Mouse (Mus musculus) cortical plate, adult 2 months (tissue): Measurements from ENCODE around the gene Caskin2. TPM values are rescaled to one million over a fixed set of nuclear protein-coding genes. Genes with fewer than 3 reads are reported as not detected.
"Not testable (repeated sequence)": the region's sequence is repeated elsewhere in the genome, so short reads cannot be mapped to it uniquely, and the experiment has no call there.

Experiments used
- H3K27ac ChIP-seq: fragments of 200-500 bp; 2 replicates; pipeline ENCODE4 v1.5.1; 2012; ENCODE audit warnings: low read length, control low read depth, inconsistent platforms; ENCODE audit not compliant: insufficient read depth
- H3K4me1 ChIP-seq: fragments of 200-500 bp; 2 replicates; pipeline ENCODE4 v1.6.1; 2011; ENCODE audit warnings: low read length; ENCODE audit not compliant: control insufficient read depth, insufficient read depth
- H3K4me3 ChIP-seq: fragments of 200-500 bp; 2 replicates; pipeline ENCODE4 v1.5.1; 2011; ENCODE audit warnings: mild to moderate bottlenecking, low read length, control low read depth; ENCODE audit not compliant: insufficient read depth
- CTCF ChIP-seq: fragments of 200-500 bp; IDR thresholded peaks from 2 replicates; pipeline ENCODE4 v1.5.1; 2011; ENCODE audit warnings: mild to moderate bottlenecking, control low read depth, low read length; ENCODE audit not compliant: insufficient read depth; ENCODE audit errors: extremely low read depth
- POLR2A ChIP-seq: fragments of 200-500 bp; IDR thresholded peaks from 2 replicates; pipeline ENCODE4 v1.6.1; 2011; ENCODE audit warnings: mild to moderate bottlenecking, low read length, control low read depth; ENCODE audit not compliant: insufficient read depth; ENCODE audit errors: extremely low read depth
- polyA plus RNA-seq: library from polyadenylated mRNA; depleted of rRNA; stranded (reverse); fragments of >200 nt; gene quantifications from 2 replicates; pipeline ENCODE4 v1.2.3, GENCODE M21; 2012

Caskin2 gene
- polyA plus RNA-seq, 1 experiment = 24.1 TPM

DNA sequence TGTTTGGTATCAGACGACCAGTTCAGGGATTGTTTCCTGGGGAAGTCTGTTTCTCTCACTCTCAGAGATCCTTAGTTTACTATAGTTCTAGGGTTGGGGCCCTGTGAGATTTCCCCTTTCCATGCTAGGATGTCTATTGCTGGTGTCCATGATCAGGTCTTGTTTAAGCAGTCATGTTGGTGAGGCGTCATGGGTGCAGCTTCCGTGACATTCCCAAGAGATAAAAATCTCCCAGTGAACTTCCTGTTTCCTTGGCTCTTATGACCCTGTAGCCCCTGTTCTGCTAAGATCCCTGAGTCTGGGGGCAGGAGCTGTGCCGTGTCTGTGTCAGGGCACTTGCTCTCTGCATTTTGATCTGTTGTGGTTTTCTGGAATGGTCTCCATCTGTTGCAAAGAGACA lies 38.8 kb downstream of the Caskin2 start:
- no peak overlapping the region for H3K4me3 ChIP-seq
- H3K27ac ChIP-seq = no peak overlapping the region
- TF ChIP-seq POLR2A = no peak
- TF ChIP-seq CTCF = no peak
- no peaks in the 10 kb centered on the region; the same call in 1 of the 2 replicates for H3K4me1 ChIP-seq

GRCm38 (mm10) chr11:115768896-115769295 lies 44.5 kb downstream of the Caskin2 start:
- TF ChIP-seq POLR2A (no peak), CTCF (no peak)
- H3K4me3 ChIP-seq = no peak overlapping the region
- H3K27ac ChIP-seq = no peak overlapping the region
- peaks cover 3% of the 10 kb centered on the region; the same call in 1 of the 2 replicates for H3K4me1 ChIP-seq

GRCm38 (mm10) chr11:115766981-115767380 lies 46.5 kb downstream of the Caskin2 start:
- TF ChIP-seq POLR2A (no peak), CTCF (no peak)
- Histone ChIP-seq H3K4me1 (peaks cover 3% of the 10 kb centered on the region; the same call in 1 of the 2 replicates), H3K27ac (no peak overlapping the region), H3K4me3 (no peak overlapping the region)

DNA sequence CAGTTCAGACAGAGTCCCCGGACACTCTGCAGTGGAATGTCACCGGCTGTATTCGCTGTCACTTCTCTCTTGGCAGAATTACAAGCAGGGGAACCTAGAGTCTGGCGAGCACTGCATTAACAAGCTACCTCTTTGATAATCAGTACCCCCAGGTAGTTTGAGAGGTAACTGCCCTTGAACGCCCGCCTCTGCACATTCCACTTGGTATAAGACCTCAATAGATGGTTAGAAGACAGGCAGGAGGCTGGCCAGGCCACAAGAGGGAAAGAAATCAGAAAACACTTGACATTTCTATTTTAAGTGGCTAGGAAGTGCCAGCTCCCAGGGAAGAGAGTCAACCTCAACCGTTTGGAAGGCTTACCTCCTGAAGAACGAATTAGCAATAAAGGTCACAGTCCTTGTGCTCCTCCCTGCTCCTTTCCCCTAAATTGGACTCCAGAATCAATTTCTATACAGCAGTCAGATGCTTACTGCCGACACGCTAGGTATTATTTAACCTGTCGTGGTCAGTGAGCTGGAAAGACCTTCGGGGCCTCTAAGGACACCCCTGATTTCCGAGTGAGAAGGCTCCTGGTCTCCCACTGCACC lies 47.0 kb downstream of the Caskin2 start:
- Histone ChIP-seq H3K4me3 (peak overlapping the region; percentile 70), H3K4me1 (peaks cover 3% of the 10 kb centered on the region; the same call in 1 of the 2 replicates), H3K27ac (0 out of 2 replicates have a peak overlapping the region, but pooled peaks have one; percentile 63)
- TF ChIP-seq POLR2A (no peak), CTCF (no peak)

DNA sequence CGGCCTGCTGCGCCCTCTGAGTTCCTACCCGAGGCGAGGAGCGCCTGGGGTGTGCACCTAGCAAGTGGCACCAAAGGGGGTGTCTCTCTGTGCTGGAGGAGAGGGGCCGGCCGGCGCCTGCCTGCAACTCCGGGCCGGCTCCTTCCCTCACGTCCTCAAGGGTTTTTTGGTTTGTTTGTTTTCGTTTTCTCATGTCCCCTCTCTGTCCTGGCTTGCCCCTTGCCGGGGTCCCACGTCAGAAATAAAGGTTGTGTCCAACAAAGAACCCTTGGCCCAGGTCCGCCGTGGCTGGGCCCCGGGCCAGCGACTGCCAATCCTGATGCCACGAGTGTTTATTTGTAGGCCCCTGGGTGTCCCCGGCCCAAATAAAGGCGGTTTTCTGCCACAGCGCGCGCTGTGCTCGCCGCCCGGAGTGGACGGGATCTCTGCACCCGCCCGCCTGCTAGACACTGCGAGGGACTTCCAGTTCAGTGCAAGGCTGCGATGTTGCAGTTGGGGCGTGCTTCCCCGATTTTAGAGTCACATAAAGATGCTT lies 47.8 kb downstream of the Caskin2 start:
- no peak for TF ChIP-seq POLR2A
- Histone ChIP-seq H3K4me1 (peaks cover 3% of the 10 kb centered on the region; the same call in 1 of the 2 replicates), H3K4me3 (peak overlapping the region; percentile 70), H3K27ac (peak overlapping the region; percentile 63)

- Histone ChIP-seq H3K4me1 (peaks cover 3% of the 10 kb centered on the region; the same call in 1 of the 2 replicates), H3K27ac (peak within 1 kb of the TSS; percentile 63), H3K4me3 (peak within 1 kb of the TSS; percentile 70)
- TF ChIP-seq CTCF (no peak), POLR2A (0 out of 2 replicates have a peak, but pooled peaks have one; percentile 61)
These were observed 48.3 kb downstream of the Caskin2 start, which contains the start of gene Tmem94 for GRCm38 (mm10) chr11:115765103-115765606. Tmem94 (plus strand) TSS chr11:115765433.

- Histone ChIP-seq H3K4me1 (peaks cover 3% of the 10 kb centered on the region; the same call in 1 of the 2 replicates), H3K27ac (no peak overlapping the region), H3K4me3 (no peak overlapping the region)
- TF ChIP-seq POLR2A = no peak
- no peak for TF ChIP-seq CTCF
These were observed 48.7 kb downstream of the Caskin2 start for GRCm38 (mm10) chr11:115764698-115765097.

DNA sequence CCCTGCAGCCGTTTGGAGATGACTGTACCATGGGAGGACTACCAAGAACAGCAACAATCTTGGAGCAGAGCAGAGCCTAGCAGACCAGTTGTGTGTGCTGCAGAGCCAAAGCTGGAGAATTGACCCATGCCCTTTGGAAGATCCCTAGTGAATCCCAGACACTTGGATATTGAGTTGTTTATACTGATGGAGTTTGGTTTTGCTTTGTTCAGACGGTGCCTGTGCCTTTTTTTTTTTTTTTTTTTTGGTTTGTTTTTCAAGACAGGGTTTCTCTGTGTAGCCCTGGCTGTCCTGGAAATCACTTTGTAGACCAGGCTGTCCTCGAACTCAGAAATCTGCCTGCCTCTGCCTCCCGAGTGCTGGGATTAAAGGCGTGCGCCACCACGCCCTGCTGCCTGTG lies 51.3 kb downstream of the Caskin2 start:
- not testable (repeated sequence) for H3K4me1 ChIP-seq, H3K27ac ChIP-seq, H3K4me3 ChIP-seq

GRCm38 (mm10) chr11:115753485-115753884 lies 60.0 kb downstream of the Caskin2 start:
- Histone ChIP-seq H3K4me3 (no peak overlapping the region), H3K4me1 (no peaks in the 10 kb centered on the region), H3K27ac (no peak overlapping the region)
- TF ChIP-seq CTCF (no peak), POLR2A (no peak)

GRCm38 (mm10) chr11:115752653-115753052 lies 60.8 kb downstream of the Caskin2 start:
- TF ChIP-seq CTCF (no peak), POLR2A (no peak)
- Histone ChIP-seq H3K27ac (no peak overlapping the region), H3K4me1 (no peaks in the 10 kb centered on the region), H3K4me3 (no peak overlapping the region)
